Mouse (Mus musculus): ENCODE results near the gene Dlx6.

The Dlx6 gene

DNA sequence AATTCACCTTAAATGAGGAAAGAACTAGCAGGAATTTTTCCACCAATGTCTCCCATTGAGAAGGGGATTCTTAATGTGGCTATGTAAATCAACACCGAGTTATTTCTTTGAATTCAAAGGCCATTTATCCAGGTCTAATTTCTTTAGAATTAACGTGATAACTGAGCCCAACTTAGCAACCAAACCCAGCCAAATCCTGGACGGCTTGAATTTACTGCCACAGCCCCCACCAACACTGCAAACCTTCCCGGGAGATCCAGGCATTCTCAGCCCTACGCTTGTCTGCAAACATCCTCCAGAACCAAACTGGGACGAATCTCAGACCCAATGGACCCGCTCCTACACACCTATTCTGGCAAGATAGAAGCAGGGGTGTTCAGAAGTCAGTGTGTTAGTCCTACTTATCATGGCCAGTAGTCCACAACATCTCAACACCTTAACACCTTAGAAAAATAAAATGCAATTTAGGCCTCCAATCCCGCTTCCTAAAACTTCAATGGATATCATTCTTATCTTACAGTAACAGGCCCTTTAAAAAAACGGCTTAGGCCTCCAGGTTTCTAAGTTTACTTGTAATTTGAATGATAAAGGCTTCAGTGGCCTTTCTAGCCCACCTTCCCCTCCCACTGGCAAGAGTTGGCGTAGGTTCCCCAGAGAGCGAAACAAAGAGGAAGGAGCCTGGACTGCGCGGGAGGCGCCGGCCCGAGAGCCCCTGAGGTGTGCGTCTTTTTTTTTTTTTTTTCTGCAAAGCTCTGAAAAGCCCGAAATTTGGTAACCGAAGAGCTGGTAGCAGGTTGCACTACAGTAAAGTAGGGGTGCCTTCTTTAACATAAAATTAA lies 3.8 kb upstream of the Dlx6 start:
- DNase-seq (ENCODE audit: low read depth in 1 of 2, low spot score in 2 of 2) = no peak

- no peak for DNase-seq (ENCODE audit: low read depth in 1 of 2, low spot score in 2 of 2)
Measured at GRCm38 (mm10) chr6:6859950-6860410, 3.2 kb upstream of the Dlx6 start.

- no peak for DNase-seq (ENCODE audit: low read depth in 1 of 2, low spot score in 2 of 2)
Measured at GRCm38 (mm10) chr6:6860411-6861085, 2.6 kb upstream of the Dlx6 start.

- no peak for DNase-seq (ENCODE audit: low read depth in 1 of 2, low spot score in 2 of 2)
Measured at GRCm38 (mm10) chr6:6861086-6861797, 1.9 kb upstream of the Dlx6 start.

- DNase-seq (ENCODE audit: low read depth in 1 of 2, low spot score in 2 of 2) = no peak
Measured at GRCm38 (mm10) chr6:6861798-6862428, 1.2 kb upstream of the Dlx6 start.

DNA sequence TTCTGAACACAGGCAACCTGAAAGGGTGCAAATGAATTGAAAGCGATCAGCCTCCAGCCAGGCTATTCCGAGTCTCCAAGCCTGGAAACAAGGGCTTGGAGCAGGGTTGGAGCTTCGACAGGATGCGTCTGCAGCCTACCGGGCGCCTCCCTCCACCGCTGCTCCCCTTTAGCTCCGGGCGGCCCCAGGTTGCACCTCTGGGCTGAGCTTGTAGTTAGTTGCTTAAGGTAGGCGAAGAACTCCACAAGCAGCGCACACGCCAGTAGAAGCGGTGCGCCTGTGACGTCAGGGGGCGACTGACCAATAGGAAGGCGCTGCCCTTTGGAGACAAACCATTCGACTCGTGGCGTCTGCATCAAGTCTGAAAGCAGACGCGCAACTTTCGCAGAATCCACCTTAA lies 523 bp upstream of the Dlx6 start:
- no peak for DNase-seq (ENCODE audit: low read depth in 1 of 2, low spot score in 2 of 2)

GRCm38 (mm10) chr6:6863955-6864354 lies 821 bp downstream of the Dlx6 start:
- no peak for DNase-seq (ENCODE audit: low read depth in 1 of 2, low spot score in 2 of 2)

DNA sequence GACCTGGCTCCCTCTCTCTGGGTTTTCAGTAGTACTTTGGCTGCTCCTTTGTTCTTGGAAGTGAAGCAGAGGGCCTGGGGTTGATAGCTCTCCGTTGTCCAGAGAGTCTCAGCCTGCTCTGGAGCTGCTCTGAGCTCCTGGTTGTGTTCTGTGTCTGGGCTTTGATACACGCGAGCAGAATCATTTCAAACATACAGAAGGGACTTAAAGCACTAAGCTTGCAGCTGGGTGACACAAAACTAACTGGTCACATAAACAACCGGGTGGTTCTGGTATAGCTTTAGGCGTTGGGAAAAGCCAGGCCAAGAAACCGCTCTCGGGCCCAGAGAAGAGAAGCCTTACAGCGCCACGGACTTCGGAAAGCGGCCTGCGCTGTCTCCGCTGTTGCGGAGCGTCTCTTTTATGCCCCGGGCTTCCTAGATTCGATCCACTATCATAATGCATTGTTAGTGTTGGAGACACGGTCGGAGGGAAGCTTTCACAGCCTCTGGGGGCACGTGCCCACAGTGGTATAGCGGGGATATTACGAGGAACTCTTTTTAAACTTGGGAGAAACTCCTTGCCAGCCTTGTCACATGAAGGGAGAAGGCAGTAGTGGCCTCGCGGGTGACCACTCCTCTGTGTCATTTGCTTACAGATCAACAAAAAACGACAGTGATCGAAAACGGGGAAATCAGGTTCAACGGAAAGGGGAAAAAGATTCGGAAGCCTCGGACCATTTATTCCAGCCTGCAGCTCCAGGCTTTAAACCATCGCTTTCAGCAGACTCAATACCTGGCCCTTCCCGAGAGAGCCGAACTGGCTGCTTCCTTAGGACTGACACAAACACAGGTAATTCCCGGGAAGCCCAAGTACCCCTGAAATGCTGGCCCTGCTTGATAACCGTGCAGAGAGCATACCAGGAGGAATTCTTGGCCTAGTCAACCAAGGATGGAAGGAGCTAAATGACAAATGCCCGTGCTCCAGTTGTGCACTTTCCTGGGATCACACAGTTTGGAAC lies 1.6 kb downstream of the Dlx6 start:
- DNase-seq (ENCODE audit: low read depth in 1 of 2, low spot score in 2 of 2) = no peak

DNA sequence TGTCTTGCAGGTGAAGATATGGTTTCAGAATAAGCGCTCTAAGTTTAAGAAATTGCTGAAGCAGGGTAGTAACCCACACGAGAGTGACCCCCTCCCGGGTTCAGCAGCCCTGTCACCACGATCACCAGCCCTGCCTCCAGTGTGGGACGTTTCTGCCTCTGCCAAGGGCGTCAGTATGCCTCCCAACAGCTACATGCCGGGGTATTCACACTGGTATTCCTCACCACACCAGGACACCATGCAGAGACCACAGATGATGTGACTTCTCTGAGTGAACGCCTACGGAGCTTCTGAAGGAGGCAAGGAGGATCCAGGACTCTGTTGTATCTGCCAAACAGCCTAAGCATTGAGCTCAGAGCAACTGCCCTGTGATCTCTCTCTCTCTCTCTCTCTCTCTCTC lies 3.9 kb downstream of the Dlx6 start:
- no peak for DNase-seq (ENCODE audit: low read depth in 1 of 2, low spot score in 2 of 2)

- no peak for DNase-seq (ENCODE audit: low read depth in 1 of 2, low spot score in 2 of 2)
Measured at GRCm38 (mm10) chr6:6869041-6869685, 6.0 kb downstream of the Dlx6 start.

DNA sequence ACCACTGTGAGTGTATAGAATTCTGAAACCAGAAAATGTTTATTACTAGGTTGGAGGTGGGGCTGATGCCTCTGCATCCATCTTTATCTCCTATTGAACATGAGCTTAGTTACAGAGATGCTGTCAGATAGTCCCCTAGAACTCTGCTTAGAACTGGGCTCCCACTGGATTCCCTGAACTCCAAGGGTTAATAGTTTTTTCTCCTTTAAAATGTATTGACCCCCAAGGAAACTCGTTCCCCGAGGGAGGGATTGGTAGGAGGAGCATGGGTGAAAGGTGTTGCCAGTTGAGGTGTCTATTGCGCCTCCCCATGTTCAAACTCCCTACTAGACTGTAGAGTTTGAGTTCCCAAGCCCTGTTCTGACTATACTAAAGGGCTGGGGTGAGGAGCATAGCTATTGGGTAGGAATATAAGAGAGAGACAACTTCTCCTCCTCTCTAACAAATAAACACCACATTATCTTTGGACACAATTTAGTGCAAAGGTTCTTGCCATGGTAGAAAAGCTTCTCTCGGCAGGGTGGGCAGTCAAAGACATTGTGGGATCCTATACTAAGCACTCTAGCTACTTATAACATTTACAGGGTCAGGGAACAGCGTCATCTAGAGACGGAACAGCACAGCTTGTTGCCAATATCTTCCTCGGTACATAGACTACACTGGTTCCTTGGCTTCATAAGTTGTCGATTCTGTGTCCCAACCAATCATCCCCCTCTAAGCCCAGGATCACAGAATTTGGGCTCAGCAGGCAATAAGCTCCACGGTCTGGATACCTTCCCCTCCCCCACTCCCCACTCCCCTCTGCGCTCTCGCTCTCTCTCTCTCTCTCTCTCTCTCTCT lies 7.0 kb downstream of the Dlx6 start:
- no peak for DNase-seq (ENCODE audit: low read depth in 1 of 2, low spot score in 2 of 2)

- DNase-seq (ENCODE audit: low read depth in 1 of 2, low spot score in 2 of 2) = no peak
Measured at GRCm38 (mm10) chr6:6870876-6871420, 7.8 kb downstream of the Dlx6 start.

- DNase-seq (ENCODE audit: low read depth in 1 of 2, low spot score in 2 of 2) = no peak
Measured at GRCm38 (mm10) chr6:6871692-6872091, 8.6 kb downstream of the Dlx6 start.

DNA sequence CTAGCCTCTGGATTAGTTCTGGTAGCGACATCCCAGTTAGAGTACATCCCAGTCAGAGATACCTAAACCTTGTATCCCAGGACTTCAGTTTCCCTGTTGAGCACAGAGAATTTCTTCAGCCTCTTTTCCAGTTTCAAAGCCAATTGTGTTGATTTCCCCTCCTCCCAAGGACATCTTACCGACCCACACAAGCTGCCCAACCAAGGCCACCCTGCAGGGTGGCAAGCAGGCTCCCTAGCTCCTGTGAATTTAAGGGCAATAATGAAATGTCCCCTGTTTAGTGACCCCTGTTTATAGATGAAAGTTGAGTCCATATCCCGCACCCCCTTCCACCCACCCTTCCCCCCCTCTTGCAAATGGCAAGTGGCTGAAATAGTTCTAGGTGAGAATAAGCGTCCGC lies 9.7 kb downstream of the Dlx6 start:
- no peak for DNase-seq (ENCODE audit: low read depth in 1 of 2, low spot score in 2 of 2)

DNA sequence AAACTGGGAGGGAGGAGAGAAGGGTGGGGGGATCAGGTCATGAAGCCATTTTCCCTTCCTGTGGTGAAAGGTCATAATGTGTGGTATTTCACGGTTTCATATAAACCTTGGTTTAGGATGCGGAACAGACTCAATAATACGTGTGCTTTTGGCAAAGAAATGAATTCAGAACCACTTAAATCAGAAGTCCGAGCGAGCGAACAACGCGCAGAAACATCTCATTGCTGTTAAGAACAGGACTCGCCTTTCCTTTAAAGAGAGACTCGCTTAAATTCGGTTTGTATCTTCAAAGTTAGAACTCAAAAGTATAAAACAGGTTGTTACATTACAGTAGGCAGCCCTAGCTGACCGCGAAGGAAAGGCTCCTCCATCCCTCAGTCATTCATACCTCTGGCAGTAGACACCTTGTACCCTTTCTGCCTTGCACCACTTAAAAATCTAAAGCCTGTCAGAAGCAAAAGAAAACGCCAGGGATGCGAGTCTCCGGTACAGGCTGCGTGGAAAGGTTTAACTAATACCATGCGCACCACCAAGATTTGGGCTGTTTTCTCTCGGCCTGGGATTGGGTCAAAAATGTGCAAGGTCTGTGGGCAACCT lies 10.4 kb downstream of the Dlx6 start:
- DNase-seq (ENCODE audit: low read depth in 1 of 2, low spot score in 2 of 2) = no peak

- no peak for DNase-seq (ENCODE audit: low read depth in 1 of 2, low spot score in 2 of 2)
Measured at GRCm38 (mm10) chr6:6874073-6874771, 11.1 kb downstream of the Dlx6 start.

DNA sequence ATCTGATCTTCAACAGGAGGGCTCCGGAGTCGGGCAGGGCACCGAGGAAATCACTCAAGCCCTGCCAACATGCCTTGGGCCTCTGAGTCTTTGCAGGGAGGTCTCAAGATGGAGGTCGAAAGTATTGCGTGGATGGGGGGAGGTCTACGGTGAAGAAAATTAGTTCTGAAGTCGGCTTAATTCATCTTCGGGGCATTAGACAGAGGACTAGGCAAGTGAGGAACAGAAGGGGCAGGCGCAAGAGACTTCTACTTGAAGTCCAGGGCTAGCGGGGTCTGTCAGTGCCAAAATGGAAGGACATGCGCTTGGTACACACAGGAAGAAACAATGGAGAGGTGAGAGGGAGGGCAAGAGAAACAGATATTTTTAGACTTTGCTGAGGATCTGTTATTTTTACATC lies 12.0 kb downstream of the Dlx6 start:
- DNase-seq (ENCODE audit: low read depth in 1 of 2, low spot score in 2 of 2) = no peak

DNA sequence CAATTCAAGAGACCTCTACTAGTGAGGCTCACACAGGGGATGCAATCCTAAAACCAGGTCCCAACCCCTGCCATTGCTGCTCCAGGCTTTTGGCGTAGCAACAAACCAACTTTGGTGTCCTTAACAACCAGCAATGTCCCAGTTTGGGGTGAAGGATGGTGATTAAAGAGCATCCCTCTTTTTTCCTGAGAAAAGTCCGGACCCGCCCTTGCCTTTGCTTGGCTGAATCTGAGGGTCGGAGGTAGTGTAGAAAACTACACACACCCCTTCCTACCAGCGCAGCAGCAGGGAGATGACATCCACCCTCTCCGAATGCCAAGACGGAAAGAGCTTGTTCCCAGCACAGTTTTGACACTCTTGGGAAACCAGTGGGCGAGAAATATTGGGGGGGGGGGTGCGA lies 12.5 kb downstream of the Dlx6 start:
- no peak for DNase-seq (ENCODE audit: low read depth in 1 of 2, low spot score in 2 of 2)
